Mouse (Mus musculus) kidney, postnatal 14 days (tissue): ENCODE measurements around the gene Vps9d1.
"Not testable (repeated sequence)": the region's sequence is repeated elsewhere in the genome, so short reads cannot be mapped to it uniquely, and the experiment has no call there.

Experiments used
- DNase-seq: peaks from one replicate; pipeline ENCODE4 v3.0.0; 2022; ENCODE audit warnings: mixed read lengths

Vps9d1 gene

GRCm38 (mm10) chr8:123212321-123213117 lies 41.6 kb downstream of the Vps9d1 start, which contains the start of the genes Chmp1a and Spata33:
Gene Chmp1a (minus strand): TSS chr8:123212763.
Gene Spata33 (plus strand): TSS chr8:123212832.
- DNase-seq = peak; percentile 98

GRCm38 (mm10) chr8:123211876-123212275 lies 42.3 kb downstream of the Vps9d1 start:
- DNase-seq = no peak

GRCm38 (mm10) chr8:123203571-123203970 lies 50.6 kb downstream of the Vps9d1 start:
- DNase-seq = no peak

GRCm38 (mm10) chr8:123202288-123202687 lies 51.9 kb downstream of the Vps9d1 start:
- peak; percentile 81 for DNase-seq

- no peak for DNase-seq
These were observed 54.3 kb downstream of the Vps9d1 start for GRCm38 (mm10) chr8:123199864-123200263.

GRCm38 (mm10) chr8:123197016-123197415 lies 57.1 kb downstream of the Vps9d1 start:
- DNase-seq = not testable (repeated sequence)

- DNase-seq = peak; percentile 47
These were observed 60.4 kb downstream of the Vps9d1 start for GRCm38 (mm10) chr8:123193771-123194170.
